Mouse (Mus musculus) bone marrow, adult 2 months (tissue): Measurements from ENCODE around the gene Olfr152.

Experiments used
- CTCF ChIP-seq: fragments of 200-500 bp; IDR thresholded peaks from 2 replicates; pipeline ENCODE4 v1.5.1; 2011; ENCODE audit warnings: low read length, control low read depth; ENCODE audit not compliant: control insufficient read depth, insufficient read depth
- POLR2A ChIP-seq: fragments of 200-500 bp; IDR thresholded peaks from 2 replicates; pipeline ENCODE4 v1.6.1; 2011; ENCODE audit warnings: low read depth, mild to moderate bottlenecking, control low read depth, low read length, borderline replicate concordance; ENCODE audit not compliant: control insufficient read depth

GRCm38 (mm10) chr2:87743452-87743851 lies 35.8 kb upstream of the Olfr152 start, which contains the start of gene Olfr1140:
- TF ChIP-seq CTCF: no peak
- TF ChIP-seq POLR2A: no peak
